Mouse (Mus musculus): ENCODE results near the gene Dhx8.

The Dhx8 gene

DNA sequence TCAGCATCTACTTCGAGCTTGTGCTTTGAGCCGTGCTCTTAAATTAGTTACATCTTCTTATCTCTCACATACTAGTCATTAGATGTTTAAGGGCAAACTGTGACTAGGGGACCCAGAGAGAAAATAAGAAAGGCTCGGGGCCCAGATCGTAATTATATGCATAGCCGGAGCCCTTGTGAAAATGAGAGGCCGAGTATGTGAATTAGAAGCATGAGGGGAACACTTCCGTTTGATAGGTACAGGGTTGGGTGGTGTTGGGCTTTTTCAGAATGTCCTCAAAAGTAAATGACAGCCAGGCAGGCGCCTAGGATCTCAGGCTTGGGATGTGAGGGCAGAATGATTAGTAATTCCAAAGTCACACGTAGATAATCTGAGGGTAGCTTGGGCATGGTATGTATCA lies 877 bp downstream of the Dhx8 start:
- no peak for DNase-seq (ENCODE audit: low read depth, low spot score)

DNA sequence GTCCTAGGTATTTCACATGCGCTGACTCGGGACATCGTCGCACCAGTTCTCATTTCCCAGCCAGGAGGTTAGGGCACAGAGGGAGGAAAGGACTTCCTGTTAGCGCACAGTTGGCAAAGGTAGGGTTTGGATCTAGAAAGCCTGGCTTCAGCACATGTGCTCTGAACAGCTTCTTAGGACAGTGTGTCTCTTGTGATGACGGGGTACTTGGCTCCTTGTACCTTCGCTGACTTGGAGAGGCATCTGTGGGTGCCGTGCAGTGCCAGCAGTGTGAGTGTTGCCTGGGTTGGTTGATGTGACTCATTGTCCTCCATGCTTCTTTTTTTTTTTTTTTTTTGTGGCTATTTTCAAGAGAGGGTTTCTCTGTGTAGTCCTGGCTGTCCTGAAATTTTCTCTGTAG lies 23.9 kb downstream of the Dhx8 start:
- peak; percentile 82 for DNase-seq (ENCODE audit: low read depth, low spot score)

DNA sequence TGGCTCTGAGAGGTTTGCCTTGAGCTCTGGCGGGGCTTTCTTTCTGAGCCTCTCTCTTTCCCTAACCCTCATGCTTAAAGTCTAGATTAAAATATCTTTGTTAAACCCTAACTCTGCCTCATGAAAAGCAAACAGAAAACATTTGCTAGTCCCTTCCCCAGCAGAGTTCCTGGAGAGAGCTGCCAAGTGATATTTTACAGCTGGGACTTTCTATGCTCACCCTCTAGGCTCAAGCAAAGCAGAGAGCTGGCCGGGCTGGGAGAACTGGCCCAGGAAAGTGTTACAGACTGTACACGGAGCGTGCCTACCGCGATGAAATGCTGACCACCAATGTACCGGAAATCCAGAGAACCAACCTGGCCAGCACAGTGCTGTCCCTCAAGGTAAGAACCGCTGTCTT lies 24.6 kb downstream of the Dhx8 start:
- DNase-seq (ENCODE audit: low read depth, low spot score), result no peak

DNA sequence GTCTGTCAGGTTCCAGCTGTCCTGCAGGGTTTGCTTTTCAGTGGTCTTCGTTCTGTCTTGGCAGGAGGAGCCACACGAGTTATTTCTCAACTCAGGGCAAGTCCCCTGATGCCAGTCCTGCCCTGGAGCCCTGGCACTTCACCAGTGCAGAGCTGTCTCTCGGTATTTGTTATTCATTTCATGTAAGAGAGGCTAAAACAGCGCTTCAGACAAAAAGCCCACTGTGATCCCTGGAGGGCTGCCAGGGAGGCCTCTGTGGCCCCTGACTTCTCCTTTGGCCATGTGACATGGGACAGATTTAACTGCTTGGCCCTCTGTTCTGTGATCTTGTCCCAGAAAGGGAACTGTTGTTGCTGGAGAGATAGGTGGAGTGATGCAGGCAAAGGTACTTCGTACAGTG lies 25.7 kb downstream of the Dhx8 start:
- peak; percentile 83 for DNase-seq (ENCODE audit: low read depth, low spot score)

DNA sequence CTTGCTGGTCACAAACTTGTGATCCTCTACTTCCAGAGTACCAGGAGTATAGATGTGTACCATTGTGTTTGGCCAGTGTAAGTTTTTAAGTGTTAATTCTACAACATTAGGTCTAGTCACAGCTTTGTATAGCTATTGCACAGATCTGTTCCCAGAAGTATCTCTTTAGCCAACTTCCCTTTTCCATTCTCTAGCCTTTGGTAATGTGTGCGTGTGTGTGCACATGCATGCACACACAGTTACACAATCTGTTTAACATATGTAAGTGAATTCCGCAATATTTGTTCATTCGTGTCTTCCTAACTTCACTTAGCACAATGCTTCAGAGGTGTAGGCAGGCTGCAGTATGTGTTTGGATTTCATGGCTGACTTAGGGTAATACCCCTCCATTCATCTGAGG lies 26.8 kb downstream of the Dhx8 start:
- DNase-seq (ENCODE audit: low read depth, low spot score), result no peak

DNA sequence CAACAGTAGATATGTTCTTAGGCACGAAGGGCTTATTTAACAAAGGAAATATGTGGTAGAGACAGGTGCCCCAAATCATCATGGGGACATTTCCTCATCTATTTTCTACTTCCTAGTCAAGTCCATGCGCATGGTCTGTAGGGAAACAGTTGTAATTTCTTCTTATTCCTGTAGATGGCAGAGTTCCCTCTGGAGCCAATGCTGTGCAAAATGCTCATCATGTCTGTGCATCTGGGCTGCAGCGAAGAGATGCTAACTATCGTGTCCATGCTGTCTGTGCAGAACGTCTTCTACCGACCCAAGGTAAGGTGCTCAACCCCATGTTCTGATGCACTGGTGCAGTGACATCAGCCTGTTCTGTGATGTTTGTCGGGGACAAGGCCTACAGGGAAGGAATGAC lies 31.0 kb downstream of the Dhx8 start:
- peak; percentile 85 for DNase-seq (ENCODE audit: low read depth, low spot score)

DNA sequence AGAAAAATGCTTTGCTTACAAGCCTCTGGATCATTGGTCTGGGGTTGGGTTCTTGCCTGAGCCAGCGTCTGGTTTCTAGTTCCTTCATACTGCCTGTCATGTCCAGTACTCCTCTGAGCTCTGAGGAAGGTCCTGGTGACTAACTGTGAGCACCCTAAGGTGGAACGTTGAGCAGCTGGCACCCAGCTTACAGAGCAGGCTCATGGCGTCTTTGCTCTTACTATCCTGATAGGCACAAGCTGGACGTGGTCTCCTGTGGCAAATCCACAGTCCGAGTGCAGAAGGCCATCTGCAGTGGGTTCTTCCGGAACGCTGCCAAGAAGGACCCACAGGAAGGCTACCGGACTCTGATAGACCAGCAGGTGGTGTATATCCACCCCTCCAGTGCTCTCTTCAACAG lies 31.8 kb downstream of the Dhx8 start:
- no peak for DNase-seq (ENCODE audit: low read depth, low spot score)

DNA sequence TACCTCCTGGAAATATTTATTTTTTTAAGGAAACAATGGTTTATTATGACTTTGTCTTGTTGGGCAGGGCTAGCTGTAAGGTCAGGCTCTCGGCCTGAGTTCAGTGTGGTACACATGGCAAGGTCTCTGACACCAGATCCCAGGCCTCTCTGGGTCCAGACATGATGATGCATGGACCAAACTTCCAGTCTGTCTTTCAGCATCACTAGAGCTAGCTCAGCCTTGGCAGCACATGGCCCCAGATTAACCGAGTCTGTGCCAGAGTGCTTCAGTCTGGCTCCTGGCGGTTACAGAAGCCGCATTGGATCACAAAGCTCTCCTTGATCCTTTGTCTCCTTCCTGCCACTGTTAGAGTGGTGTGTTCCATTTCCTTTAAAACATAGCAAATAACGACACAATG lies 34.6 kb downstream of the Dhx8 start:
- no peak for DNase-seq (ENCODE audit: low read depth, low spot score)

DNA sequence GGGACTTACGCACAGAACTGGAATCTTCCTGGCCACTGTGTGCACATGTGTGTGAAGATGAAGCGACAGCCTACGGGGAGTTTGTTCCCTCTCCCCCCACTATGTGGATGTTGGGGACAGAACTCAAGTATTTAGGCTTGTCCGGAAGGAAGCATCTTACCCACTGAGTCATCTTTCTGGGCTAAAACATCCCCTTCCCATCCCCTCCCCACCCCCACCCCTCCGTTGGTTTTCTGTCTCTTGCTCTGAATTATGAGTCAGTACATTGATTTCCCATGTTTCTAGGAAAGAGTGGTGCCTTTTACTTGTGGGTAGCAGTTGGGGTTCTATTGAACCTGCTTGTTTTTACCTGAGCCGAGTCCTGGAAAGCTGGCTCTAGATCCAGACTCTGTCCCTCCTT lies 36.0 kb downstream of the Dhx8 start:
- DNase-seq (ENCODE audit: low read depth, low spot score), result no peak

DNA sequence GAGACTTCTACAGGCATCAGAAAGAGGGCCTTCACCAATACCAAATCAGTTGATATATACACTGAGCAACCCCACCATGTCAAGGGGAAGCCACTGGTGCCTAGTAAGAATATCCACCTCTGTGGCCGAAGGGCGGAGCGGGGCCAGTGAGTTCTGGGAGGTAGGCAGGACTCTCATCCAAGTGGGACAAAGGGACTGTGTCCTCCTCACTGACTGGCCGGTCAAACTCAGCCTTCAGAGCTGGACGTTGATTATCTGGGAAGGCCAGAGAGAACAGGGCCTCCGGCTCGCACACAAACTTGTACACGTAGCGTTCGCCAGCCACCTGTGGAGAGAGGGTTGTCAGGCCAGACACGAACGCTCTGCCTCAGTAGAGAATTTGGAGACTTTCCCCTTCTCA lies 37.5 kb downstream of the Dhx8 start:
- DNase-seq (ENCODE audit: low read depth, low spot score), result no peak

DNA sequence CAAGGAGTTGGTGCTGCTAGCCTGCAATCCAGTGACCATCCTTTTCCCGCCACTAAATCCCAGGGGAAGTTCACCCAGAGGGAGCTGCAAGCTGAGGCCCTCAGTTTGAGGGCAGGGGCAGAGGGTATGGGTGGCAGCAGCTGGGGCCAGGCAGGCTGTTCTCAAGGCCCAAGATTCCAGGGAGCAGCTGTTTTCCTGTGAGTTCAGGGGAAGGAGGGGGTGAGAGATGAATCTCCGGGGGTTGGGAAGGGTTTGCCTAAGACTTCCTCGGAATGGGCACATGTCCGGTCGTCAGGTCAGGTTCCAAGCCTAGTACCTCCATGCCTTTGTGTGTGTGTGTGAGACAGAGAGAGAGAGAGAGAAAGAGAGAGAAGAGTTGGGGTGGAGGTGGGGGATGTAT lies 39.3 kb downstream of the Dhx8 start:
- DNase-seq (ENCODE audit: low read depth, low spot score), result no peak

DNA sequence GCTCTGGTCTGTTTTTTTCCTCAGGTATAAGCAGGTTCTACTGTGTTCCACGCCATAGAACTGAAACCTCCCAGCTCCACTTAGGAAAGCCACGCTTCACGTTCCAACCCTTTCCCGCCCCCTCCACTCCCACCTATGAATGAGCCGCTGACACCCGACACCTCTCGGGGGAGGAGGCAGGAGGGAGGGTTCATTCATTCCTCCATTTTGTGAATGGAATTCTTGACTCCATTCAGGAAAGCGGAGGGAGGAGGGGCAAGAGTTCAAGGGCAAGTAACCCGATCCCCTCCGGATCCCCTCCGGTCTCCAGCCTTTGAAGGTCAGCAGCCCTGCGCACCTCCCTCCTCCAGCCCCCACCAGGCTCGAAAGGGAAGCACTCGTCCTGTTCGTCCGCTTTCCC lies 39.7 kb downstream of the Dhx8 start:
- peak; percentile 48 for DNase-seq (ENCODE audit: low read depth, low spot score)

DNA sequence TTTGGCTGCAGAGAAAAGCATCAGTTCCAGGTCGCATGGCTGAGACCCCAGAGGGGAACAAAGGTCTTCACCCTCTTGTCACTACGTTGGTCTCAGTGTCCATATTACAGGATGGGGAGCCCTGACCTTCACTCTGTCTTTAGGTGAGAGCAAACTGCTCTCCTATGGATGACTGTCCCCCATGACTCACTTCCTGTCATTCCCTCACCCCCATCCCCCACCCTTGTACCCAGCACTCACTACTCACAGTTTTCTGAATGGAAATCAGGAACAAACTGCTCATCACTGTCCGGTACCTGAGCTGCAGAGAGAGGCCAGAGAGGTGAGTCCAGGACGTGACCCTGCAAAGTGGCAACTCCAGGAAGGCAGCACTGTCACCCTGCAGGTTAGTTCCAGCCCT lies 44.1 kb downstream of the Dhx8 start:
- DNase-seq (ENCODE audit: low read depth, low spot score), result no peak

DNA sequence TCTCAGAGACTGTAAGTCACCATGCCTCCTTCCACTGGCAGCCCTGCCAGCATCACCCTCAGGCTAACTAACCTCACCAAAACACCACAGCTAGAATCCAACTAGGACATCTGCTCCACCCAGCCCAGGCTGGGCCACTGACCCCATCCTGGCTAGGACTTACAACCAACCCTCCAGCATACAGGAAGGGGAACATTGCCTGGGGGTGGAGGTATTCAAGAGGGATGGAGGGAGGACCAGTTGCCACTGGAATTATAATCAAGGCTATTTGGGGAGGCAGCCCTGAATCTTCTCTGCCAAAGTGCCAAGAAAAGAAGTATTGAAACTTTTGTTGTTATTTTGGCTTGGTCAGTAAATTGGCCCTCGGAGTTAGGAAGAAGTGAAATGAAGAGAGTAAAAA lies 50.4 kb downstream of the Dhx8 start:
- DNase-seq (ENCODE audit: low read depth, low spot score), result no peak

DNA sequence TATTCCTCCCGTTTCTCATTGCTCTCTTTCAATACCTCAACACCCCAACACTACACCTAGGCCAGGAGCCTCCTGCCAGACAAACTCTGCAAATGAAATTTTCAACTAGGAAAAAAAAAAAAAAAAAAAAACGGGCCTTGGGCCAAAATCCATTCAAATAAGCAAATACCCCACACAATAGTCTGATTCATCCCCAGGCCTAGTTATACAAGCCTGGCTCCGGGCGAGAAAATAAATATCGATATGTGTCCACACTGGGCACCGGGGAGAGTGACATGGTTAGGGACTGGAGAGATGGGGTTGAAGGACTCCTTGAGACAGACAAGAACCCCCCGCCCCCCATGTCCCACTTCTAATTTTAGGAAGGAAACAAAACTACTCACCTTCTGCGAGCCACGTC lies 50.9 kb downstream of the Dhx8 start:
- DNase-seq (ENCODE audit: low read depth, low spot score), result no peak

DNA sequence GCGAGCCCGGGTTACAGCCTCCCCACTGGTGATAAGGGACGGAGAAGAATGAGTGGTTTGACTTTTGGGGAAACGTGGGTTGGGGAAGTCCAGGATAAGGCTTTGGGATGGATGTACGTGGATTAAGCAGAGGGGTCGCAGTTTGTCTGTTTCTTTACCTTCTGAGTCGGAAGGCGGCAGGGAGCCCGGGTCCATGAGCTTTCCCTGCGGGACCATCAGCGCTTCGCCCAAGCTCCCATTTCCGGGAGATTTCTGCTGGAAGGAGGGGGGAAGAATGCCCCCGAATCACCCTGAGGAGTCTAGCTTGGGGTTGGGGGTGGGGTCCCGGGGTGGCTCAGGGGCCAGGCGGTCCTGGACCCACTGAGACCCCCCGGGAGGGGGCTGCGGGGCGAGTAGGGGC lies 51.4 kb downstream of the Dhx8 start:
- no peak for DNase-seq (ENCODE audit: low read depth, low spot score)

DNA sequence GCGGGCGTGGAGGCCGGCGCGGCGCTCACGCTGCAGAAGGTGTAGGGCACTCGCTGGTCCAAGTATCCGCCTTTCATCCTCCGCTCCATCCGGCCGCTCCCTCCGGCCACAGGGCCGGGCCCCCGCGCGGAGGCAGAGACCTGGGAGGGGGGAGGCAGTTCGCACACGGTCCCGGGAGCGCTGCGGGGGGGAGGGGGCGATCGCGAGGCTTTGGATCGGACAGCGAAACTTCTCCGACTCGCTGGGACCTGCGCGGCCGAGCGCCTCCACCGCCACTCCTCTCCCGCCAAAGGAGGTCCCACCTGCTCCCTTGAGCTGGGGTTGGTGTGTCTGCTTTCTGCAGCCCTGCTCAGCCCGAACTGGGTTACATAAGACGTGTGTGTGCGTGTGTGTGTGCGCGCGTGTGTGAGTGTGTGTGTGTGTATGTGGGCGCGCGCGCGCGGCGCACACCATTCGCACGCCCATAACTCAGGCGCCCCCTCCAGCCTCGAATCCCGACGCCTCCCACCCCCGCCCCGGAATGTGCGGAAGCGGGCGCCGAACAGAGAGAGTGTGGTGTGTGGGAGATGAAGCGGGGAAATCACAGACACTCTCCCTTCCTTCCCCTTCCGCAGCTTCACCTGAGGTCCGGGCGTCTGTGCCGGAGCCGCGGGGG lies 51.9 kb downstream of the Dhx8 start:
- DNase-seq (ENCODE audit: low read depth, low spot score), result peak; percentile 76

DNA sequence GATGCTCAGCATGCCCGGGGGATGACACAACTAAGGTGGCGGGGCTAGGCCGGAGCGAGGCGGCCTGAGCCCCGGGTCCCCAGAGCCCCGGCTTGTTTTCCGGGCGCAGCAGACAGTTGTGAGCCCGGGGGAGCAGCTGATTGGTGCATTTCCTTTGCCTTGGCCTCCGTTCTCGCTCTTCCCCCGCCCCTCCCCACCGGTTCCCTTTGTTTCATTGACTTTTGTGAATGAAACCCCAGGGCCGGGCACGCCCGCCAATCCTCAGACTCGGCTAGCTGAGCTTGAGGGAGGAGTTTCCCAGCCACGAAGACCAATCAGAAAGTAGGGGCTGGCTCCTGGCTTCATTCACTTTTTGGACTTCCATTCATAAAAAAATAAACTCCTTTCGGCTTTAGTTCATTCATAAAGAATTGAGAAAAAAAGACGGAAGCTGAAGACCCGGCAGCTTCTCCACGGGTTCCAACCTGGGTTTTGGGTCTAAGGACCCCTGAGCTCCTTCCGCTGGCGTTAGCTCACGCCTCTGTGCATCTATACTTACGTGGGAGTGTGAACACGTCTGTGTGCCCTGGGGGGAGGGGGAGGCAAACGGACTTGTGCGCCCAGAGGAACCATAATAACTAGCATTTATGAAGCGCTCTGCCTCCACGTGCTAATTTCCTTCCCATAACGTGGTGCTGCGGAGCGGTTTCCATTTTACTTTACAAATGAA lies 52.6 kb downstream of the Dhx8 start, which contains the start of gene Etv4:
TSS of gene Etv4 (minus strand) at position 229 of the 709 bp plus-strand sequence.
- peak; percentile 94 for DNase-seq (ENCODE audit: low read depth, low spot score)

DNA sequence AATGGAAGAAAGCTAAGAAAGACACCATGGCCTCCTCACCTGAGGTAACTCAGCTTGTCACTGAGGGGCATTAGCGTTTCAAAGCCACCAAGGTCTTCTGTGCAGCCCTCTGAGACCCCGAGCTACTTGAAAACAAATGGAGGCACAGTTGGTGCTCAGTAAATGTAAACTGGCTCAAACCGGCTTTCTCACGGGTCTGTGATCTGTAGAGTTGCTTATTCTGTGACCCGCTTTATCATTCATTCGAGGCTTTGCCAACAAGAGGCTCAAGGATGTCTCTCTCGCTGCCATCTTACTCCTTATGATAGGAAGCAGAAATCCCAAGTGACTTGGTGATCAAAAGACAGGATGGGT lies 53.1 kb downstream of the Dhx8 start:
- no peak for DNase-seq (ENCODE audit: low read depth, low spot score)

DNA sequence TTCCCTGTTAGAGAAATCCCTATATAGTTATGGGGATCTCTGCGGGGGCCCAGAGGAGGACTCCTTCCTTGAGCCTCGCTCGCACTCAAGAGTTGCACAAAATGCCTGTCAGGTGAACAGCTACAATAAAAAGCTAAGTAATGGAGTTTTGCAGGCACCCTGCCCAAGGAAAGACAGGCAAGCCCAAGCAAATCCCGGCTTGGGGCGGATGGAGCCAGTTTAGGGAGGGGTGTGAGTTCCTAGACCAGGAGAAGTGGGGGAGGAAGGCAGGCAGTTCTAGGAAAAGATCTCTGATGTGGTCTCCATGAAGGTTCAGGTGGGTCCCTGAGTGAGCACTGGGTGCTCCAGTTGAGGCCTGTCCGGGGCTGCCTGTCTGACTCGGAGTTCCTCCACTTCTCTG lies 53.9 kb downstream of the Dhx8 start:
- DNase-seq (ENCODE audit: low read depth, low spot score), result no peak

DNA sequence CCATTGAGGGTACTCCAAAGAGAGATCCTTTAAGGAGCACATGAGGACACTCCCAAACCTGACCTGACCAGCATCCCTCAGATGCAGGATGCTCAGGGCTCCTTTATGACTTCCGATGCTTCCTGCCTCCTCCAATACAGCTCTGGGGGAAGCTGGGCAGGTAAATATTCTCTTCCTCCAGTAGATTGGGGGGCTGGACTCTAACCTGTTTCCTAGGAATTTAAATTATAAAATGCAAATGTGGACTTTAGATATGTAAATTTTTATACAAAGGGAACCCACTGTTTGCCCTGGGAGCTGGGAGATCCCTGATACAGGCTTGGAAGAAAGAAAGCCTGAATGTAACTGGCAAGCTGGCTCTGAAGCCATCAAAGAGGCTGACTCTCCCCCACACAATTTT lies 54.7 kb downstream of the Dhx8 start:
- no peak for DNase-seq (ENCODE audit: low read depth, low spot score)

DNA sequence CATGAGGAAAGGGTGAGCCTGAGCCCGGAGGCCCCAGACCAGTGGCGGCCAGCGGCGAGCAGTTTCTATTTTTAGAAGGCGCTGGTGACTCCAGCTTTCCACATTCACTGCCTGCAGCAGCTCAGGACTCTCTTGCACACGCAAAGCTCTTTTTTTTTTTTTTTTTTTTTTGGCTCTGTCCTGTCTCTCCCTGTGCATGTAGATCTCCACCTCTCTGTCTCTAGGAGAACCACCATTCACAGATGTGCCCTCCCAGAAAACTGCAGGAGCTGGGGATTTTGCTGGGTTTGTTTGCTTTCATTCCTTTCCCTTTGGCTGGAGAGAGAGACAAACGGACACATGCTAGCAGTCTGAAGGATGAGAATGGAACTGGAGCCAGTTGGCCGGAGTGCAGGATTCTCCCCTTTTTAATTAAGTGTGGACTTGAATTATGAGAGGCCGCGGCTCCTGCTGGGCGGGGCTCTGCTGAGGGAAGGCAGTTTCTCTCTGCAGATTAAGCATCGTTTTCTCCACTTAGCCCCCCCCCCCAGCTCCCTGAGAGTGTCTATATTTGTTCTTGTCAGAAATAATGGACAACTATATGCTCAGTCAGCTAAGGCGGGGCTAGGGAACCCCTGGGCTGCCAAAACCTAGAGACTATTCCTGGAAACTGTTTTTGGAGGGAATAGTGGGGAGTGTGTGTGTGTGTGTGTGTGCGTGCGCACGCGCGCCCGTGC lies 58.2 kb downstream of the Dhx8 start:
- peak; percentile 24 for DNase-seq (ENCODE audit: low read depth, low spot score)

DNA sequence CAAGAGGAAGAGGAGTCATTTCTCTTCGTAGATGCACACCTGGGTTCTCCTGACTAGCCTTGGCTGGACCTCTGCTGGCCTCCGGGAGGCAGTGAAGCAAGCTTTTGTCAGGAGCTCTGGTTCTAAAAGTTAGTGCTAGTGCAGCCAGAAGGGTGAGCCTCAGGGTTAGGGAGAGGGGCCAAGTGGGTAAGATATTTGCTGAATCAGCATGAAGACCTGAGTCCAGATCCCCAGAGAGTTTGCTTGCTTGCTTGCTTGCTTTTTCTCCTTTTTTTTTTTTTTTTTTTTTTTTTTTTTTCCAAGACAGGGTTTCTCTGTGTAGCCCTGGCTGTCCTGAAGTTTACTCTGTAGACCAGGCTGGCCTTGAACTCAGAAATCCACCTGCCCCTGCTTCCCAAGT lies 64.6 kb downstream of the Dhx8 start:
- no peak for DNase-seq (ENCODE audit: low read depth, low spot score)

Data from brain, adult 2 months (tissue).